Mouse (Mus musculus) cortical plate, adult 2 months (tissue): Measurements from ENCODE around the gene Cdpf1. TPM values are rescaled to one million over a fixed set of nuclear protein-coding genes. Genes with fewer than 3 reads are reported as not detected.
A peak's percentile ranks its signal among the peaks of the same experiment; 100 is the strongest.

Experiments used
- H3K27ac ChIP-seq: fragments of 200-500 bp; 2 replicates; pipeline ENCODE4 v1.5.1; 2012; ENCODE audit warnings: low read length, control low read depth, inconsistent platforms; ENCODE audit not compliant: insufficient read depth
- H3K4me1 ChIP-seq: fragments of 200-500 bp; 2 replicates; pipeline ENCODE4 v1.6.1; 2011; ENCODE audit warnings: low read length; ENCODE audit not compliant: control insufficient read depth, insufficient read depth
- H3K4me3 ChIP-seq: fragments of 200-500 bp; 2 replicates; pipeline ENCODE4 v1.5.1; 2011; ENCODE audit warnings: mild to moderate bottlenecking, low read length, control low read depth; ENCODE audit not compliant: insufficient read depth
- CTCF ChIP-seq: fragments of 200-500 bp; IDR thresholded peaks from 2 replicates; pipeline ENCODE4 v1.5.1; 2011; ENCODE audit warnings: mild to moderate bottlenecking, control low read depth, low read length; ENCODE audit not compliant: insufficient read depth; ENCODE audit errors: extremely low read depth
- POLR2A ChIP-seq: fragments of 200-500 bp; IDR thresholded peaks from 2 replicates; pipeline ENCODE4 v1.6.1; 2011; ENCODE audit warnings: mild to moderate bottlenecking, low read length, control low read depth; ENCODE audit not compliant: insufficient read depth; ENCODE audit errors: extremely low read depth
- polyA plus RNA-seq: library from polyadenylated mRNA; depleted of rRNA; stranded (reverse); fragments of >200 nt; gene quantifications from 2 replicates; pipeline ENCODE4 v1.2.3, GENCODE M21; 2012

Gene Cdpf1
- polyA plus RNA-seq, 1 experiment, result 27.2 TPM

DNA sequence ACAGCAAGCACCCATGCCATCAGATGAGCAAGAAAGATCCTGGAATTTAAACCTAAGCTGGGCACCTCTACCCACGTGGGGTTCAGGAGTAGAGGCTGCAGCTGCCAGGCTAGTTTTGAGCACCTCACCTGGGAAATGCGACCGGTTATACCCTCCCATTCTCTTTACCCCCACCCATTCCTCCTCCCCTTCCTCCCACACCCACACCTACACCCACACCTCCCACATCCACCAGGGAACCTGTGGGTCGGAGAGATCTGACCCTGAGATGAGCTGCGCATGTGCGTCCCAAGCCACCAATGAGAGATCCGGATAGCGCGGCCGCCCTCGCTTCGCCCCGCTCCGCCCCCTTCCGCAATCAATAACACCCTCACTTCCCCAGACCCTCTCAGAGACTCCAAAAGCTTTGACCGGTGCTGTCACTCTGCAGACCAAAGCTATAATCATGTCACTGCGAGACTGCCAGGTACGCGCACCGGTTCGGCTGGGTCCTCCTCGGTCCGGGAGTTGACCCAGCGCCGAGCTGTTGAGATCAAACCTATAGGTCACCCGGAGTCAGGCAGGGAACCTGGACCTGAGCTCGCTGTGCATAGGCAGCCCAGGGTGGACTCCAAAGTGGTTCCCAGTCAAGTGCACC is 20.6 kb upstream of the Cdpf1 start, which contains the start of gene Ttc38:
Ttc38 (plus strand) TSS at position 353 of the 637 bp plus-strand sequence.
- 0 out of 2 replicates have a peak within 1 kb of the TSS, but pooled peaks have one; percentile 30 for H3K27ac ChIP-seq

DNA sequence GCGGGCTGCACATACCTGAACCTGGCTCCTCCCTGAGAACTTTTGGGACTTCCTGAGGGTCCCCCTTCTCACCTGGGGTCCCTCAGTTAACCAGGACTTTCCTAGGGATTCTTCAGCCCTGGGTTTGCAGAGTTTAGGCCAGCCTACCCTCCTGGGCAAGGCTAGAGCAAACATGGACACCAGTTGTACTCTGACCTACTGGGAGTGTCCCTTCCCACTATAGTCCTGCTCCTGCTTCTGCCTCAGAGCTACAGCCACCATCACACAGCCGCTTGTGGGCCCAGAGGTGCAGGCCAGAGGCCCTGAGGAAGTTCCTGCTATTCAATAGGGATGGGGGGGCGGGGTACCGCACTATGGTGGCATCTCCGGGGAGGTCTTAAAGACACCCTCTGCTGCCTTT is 18.0 kb upstream of the Cdpf1 start:
- no peak overlapping the region for H3K27ac ChIP-seq
- peaks cover 3% of the 10 kb centered on the region for H3K4me1 ChIP-seq
- H3K4me3 ChIP-seq, result no peak overlapping the region
- no peak for TF ChIP-seq CTCF
- TF ChIP-seq POLR2A, result no peak

More for the DNA sequence above, 20.6 kb upstream of the Cdpf1 start, which contains the start of gene Ttc38:
- H3K4me1 ChIP-seq, result peaks cover 3% of the 10 kb centered on the region
- H3K4me3 ChIP-seq, result peak within 1 kb of the TSS; percentile 68
- TF ChIP-seq POLR2A (peak; percentile 83), CTCF (no peak)

DNA sequence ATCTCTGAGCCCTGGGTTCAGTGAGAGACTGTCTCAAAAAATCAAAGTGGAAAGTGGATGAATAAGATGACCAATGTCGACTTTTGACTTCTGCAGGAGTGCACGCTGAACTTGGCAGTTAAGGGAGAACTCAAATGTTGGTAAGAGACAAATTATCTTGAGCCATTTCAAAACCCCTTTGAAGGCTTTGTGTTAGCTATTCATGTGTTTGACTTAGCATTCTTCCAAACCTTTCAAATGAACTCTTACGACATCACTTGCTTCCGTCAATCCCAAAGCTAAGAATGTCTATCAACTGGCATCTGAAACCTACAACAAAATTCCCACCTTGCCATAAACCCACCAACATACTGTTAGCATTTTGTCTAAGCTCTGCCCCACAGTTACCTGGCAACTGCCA is 16.6 kb upstream of the Cdpf1 start:
- TF ChIP-seq POLR2A (no peak), CTCF (no peak)
- Histone ChIP-seq H3K4me3 (no peak overlapping the region), H3K4me1 (peaks cover 3% of the 10 kb centered on the region), H3K27ac (no peak overlapping the region)

DNA sequence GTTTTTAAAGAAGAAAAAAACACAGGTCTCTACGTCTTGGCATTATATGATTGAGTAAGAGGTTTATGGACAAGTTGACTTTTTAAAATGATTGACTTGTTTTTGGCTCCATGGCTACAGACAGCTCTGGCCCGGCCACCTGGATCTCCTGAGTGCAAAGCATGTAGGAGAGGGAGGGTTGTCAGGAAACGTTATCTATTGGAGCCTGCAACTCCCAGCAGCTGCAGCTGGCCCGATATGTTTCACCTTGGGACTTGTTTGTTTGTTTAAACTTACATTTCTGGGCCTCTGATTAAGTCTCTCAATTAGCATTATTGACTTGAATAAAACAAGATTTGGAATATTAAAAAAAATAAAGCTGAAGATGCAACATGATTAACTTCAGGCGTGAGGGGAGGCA is 15.2 kb upstream of the Cdpf1 start:
- Histone ChIP-seq H3K4me3 (no peak overlapping the region), H3K4me1 (no peaks in the 10 kb centered on the region), H3K27ac (no peak overlapping the region)
- no peak for TF ChIP-seq CTCF
- no peak for TF ChIP-seq POLR2A

DNA sequence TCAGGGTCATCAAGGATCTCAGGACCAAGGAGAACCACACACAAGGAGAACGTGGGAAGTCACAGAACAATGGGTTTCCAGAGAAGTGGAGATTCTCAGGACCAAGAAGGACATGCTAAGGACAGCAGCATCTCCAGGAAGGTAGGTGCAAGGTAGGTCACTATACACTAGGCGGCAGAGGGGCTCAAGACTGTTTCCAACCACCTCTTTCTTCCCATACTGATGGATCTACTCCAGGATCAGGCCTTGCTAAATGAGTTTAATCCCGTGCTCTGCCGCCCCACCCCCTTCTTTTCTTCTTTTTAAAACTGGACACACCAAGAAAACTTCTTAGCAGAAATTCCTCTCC is 10.5 kb upstream of the Cdpf1 start:
- H3K4me3 ChIP-seq, result peak overlapping the region; percentile 36
- H3K27ac ChIP-seq, result no peak overlapping the region
- TF ChIP-seq POLR2A, result no peak
- no peak for TF ChIP-seq CTCF
- 0 out of 2 replicates have a peak, but pooled peaks cover 1% of the 10 kb centered on the region for H3K4me1 ChIP-seq

DNA sequence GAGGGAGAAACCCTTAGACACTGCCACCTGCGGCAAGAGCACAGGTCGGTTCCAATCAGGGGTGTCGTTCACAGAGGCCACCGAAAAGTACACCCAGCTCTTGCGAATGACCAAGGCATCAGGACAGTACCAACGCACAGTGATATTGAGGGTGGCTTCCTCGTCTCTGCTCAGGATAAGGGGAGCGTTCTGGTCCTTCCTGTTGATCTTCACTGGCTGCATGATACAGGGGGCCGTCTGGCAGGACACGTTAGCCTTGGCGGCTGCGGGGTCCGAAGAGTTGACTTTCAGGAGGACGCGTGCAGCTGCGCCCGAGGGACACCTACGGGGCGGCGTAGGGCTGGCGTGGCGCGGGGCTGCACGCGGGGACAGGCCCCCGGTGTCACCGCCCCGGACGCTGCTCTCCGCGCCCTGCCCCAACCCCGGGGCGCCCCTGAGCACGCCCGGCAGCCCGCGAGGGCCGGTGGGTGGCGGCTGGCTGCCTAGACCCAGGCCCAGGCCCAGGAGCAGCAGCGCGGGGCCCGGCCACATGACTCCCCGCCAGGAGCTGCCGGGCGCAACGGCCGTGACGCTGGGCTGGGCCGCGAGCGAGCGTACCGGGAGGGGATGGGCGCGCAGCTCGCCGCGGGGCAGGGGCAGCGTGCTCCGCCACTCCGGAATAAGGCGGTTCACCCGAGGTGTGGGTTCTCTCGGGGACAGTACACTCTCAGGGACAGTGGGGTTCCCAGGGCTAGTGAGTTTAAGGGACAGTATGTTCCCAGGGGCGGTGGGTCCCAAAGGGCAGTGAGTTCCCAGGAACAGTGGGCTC is 9.9 kb upstream of the Cdpf1 start, which contains the start of gene Pkdrej:
Pkdrej (minus strand) TSS at position 532 of the 808 bp plus-strand sequence.
- Histone ChIP-seq H3K27ac (no peak within 1 kb of the TSS), H3K4me3 (peak within 1 kb of the TSS; percentile 36), H3K4me1 (0 out of 2 replicates have a peak, but pooled peaks cover 1% of the 10 kb centered on the region)
- TF ChIP-seq POLR2A, result no peak
- no peak for TF ChIP-seq CTCF

DNA sequence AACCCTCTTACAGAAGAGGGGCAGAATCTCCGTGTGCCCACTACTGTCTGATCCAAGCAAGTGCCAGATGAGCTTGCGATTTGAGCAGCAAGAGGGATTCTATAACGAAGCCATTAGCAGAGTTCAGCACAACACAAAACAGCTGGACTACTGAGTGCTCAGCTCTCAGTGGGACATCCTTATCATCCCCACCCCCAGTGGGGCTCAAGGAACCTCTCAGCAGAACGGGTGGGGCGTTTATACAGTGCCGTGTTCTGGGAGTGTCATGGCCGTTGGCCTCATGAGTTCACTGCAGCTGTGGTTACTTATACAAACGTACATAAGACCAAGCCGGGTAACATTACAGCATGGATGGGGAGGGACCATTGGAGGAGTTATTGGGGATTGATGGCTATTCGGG is 1.9 kb upstream of the Cdpf1 start:
- H3K4me1 ChIP-seq, result peaks cover 4% of the 10 kb centered on the region; the same call in 1 of the 2 replicates
- TF ChIP-seq CTCF (no peak), POLR2A (no peak)
- H3K4me3 ChIP-seq, result no peak overlapping the region

DNA sequence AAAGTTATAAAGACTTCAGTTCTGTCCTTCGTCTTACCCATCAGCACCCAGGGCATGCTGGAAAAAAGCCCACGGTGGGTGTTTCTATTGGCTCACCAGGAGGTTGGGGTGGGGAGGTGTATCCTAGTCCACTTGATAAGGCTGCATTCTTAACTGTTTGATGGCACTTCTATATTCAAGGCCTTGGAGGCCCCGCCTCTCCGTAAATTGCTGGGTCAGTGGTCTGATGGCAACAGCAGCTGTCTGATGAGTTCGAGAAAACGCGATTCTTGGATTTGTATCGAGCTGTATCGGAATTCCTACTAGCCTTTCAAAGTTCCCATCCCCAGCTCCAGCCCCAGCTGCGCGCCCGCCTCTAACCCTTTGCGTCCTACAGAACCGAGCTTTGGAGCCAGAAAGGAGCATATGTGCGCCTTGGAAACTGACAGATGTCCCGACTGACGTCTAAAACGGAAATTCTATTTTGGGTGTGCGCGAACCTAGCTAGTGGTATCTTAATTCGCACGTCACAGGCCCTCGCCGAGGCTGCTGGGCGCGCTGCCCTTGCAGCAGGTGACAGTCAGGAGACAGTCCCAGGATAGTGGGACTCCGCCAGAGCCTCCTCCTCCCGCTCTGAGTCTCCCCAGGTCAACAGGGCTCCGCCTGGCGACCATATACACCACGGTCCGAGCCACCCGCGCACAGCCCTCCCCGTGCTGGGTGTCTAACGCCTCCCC is 533 bp downstream of the Cdpf1 start:
- Histone ChIP-seq H3K4me1 (peaks cover 4% of the 10 kb centered on the region; the same call in 1 of the 2 replicates), H3K4me3 (peak overlapping the region; percentile 54), H3K27ac (peak overlapping the region; percentile 36)
- no peak for TF ChIP-seq CTCF
- 0 out of 2 replicates have a peak, but pooled peaks have one; percentile 8 for TF ChIP-seq POLR2A

More for the DNA sequence above, 1.9 kb upstream of the Cdpf1 start:
- H3K27ac ChIP-seq, result no peak overlapping the region

DNA sequence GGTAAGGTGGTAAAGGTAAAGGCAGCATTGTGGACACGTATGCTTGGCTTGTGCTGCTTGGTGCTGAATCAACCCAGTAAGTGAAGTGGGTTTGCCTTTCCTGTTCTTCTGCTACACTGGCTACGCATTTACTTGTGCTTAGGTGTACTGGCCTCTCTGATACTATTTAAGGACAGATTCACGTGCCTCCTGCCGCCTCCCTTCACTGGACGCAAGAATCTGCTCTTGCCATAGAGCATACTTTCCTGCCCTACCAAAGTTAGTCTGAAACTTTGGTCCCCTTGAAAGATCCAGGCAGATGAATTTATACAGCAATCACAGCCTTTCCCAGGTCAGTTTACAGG is 1.1 kb downstream of the Cdpf1 start:
- Histone ChIP-seq H3K27ac (peak overlapping the region; percentile 36; the same call in 1 of the 2 replicates), H3K4me3 (peak overlapping the region; percentile 54; the same call in 1 of the 2 replicates), H3K4me1 (peaks cover 4% of the 10 kb centered on the region; the same call in 1 of the 2 replicates)
- TF ChIP-seq CTCF, result no peak
- no peak for TF ChIP-seq POLR2A
